Mouse (Mus musculus): ENCODE data around the gene Alpl.

DNA sequence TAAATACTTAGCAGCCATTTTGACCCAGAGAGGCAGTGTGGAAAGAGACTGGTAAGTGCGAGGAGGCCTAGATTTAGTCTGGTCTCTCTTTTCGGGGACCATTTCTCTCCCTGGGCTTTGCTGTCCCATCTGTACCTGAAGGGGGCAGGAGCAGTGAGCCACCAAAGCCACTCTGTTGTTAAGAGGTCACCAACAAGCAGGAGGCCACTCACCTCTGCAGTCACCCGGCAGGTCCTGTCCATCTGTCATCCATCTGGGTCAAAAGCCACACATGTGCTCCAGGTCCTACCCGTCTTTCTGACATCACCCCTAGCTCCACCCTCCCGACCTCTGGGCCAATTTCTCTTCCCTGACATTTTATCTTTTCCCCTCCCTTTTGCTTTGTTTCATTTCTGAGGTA is 14.2 kb downstream of the Alpl start:
- TF ChIP-seq POLR2A (IDR thresholded peaks at IDR 0.05; ENCODE audit: insufficient read length, low read depth) = no peak
- no peak for TF ChIP-seq E2F4 (IDR thresholded peaks at IDR 0.05; ENCODE audit: insufficient read depth)
- TF ChIP-seq USF1 (IDR thresholded peaks at IDR 0.05; ENCODE audit: low read depth) = no peak
- TF ChIP-seq POLR2AphosphoS2 (IDR thresholded peaks at IDR 0.05; ENCODE audit: insufficient read length, low read depth) = no peak
- TF ChIP-seq TCF12 (IDR thresholded peaks at IDR 0.05; ENCODE audit: insufficient read depth, poor library complexity, severe bottlenecking) = no peak
- TF ChIP-seq TCF3 (IDR thresholded peaks at IDR 0.05; ENCODE audit: insufficient read length, low read depth) = no peak
- TF ChIP-seq MYOD1 (IDR thresholded peaks at IDR 0.05; ENCODE audit: control insufficient read depth in 1 of 3, insufficient read length in 2 of 3, low read depth in 2 of 3) = no peak
- no peak for TF ChIP-seq SRF (IDR thresholded peaks at IDR 0.05; ENCODE audit: control insufficient read depth, insufficient read length, low read depth)
- TF ChIP-seq MYOG (IDR thresholded peaks at IDR 0.05; ENCODE audit: control insufficient read depth in 1 of 3, insufficient read depth in 1 of 3, insufficient read length in 2 of 3, low read depth in 2 of 3) = no peak

Data from myocyte (in vitro differentiated cells).